Mouse (Mus musculus) brain, embryonic 14.5 days (tissue): ENCODE data around the gene Psmd5.

Source experiments
- CTCF ChIP-seq: fragments of 200-500 bp; IDR thresholded peaks from 2 replicates; pipeline ENCODE4 v1.5.1; 2012; ENCODE audit warnings: inconsistent platforms, mild to moderate bottlenecking, moderate library complexity, borderline replicate concordance; ENCODE audit not compliant: insufficient read depth, insufficient read length; ENCODE audit errors: extremely low read depth
- POLR2A ChIP-seq: fragments of 200-500 bp; IDR thresholded peaks from 2 replicates; pipeline ENCODE4 v1.6.1; 2012; ENCODE audit warnings: mild to moderate bottlenecking, inconsistent platforms, borderline replicate concordance; ENCODE audit not compliant: poor library complexity, insufficient read depth, insufficient read length, severe bottlenecking; ENCODE audit errors: extremely low read depth

DNA sequence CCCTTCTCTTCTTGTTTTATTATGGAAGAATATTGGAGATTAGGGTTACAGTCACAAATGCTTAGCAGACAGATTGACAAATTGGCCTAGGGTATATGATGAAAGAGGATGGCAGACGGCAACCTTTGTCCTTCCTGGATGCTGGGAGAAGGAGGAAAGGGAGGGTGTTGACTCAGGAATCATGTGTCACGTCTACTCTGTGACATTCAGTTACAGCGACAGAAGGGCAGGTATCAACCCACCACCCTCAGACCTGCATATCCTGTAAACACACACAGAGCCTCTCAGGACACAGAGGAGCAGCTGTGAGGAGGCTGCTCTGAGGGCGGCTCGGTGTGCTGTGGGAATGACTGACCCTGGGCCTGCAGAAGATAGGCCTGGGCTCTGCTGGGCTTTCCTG, 8.4 kb upstream of the Psmd5 start:
- TF ChIP-seq POLR2A, result no peak
- no peak for TF ChIP-seq CTCF
